Mouse (Mus musculus): ENCODE measurements around the gene Tmem95.
A peak's percentile ranks its signal among the peaks of the same experiment; 100 is the strongest.

Tmem95 gene

DNA sequence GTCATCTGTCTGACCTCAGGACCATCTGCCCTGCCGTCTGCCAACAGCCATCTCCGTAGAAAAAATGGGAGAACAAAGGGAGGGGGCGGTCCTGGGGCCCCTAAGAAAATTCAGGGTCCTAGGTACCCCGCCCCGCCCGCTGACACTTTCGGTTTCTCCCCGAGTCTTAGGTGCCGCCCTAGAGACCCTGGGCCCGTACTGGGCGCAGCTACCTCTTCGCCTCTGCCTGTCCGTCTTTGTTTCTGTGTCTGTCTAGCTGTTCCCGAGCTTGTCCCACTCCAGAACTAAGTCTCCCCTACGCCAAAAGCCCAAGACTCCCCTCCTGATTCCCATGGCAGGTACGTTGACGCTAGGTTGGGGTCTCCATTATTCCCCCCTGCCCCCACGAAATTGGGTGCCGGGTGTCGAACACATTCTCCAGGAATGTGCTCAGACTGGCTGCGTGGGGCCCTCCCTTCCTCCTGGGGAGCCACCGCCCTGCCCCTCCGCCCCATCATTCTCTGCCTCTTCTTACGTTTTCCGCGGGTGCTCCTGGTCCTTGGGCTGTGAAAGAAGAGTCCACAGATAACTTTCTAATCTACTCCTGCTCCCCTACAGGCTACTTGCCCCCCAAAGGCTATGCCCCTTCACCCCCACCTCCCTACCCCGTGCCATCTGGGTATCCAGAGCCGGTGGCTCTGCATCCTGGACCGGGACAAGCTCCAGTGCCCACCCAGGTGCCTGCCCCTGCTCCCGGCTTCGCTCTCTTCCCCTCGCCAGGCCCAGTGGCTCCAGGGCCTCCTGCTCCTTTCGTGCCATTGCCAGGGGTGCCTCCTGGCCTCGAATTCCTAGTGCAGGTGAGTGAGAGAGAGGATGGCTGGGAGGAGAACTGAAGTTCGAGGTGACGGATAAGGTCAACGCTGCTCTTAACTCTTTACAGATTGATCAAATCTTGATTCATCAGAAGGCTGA lies 30.8 kb downstream of the Tmem95 start:
- DNase-seq (ENCODE audit: low spot score in 2 of 2), result peak in 1 of 2 experiments; percentile 33

DNA sequence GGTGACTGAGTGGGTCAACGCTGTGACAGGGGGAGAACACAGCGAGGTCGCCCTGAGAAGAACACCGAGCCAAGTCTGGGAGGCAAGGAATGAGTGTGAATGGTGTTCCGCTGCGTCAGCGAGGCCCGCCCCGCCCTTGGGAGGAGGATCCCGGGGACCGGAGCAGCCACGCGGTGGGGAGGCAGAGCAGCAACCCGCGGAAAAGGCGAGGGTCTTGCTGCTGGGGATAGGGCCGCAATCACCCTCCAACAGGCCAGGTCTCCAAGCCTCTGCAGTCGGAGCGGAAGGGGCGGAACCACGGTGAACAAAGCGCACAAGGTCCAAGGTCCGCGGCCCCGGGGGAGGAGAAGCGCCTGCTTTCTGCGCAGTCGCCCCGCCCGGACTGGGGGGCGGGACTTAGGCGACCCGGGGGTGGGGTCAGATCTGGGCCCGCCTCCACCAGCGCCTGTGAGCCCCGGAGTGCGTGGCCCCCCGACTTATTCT lies 31.6 kb downstream of the Tmem95 start, which contains the start of gene Plscr3:
TSS of gene Plscr3 (plus strand) at position 179 of the 483 bp plus-strand sequence.
- DNase-seq (ENCODE audit: low spot score in 2 of 2), result peak; percentile 91 to 92

DNA sequence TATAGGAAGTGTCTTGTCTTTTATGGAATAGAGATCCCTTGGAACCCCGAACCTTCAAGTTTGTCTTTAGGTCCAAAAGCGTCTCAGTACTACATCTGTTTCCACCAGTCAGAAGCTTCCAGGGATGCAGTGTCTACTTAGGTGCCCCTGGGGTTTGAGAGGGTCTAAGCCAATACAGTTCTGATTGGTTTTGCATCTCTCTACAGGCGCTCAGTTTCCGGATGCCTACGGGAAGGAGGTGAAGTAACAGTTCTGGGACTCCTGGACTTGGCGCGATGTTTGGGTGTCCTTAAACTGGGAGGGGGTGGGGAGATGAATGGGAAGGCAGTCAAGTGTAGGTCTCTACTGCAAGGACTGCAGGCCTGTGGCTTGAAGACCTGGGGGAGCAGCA lies 39.1 kb downstream of the Tmem95 start:
- DNase-seq (ENCODE audit: low spot score in 2 of 2), result no peak

DNA sequence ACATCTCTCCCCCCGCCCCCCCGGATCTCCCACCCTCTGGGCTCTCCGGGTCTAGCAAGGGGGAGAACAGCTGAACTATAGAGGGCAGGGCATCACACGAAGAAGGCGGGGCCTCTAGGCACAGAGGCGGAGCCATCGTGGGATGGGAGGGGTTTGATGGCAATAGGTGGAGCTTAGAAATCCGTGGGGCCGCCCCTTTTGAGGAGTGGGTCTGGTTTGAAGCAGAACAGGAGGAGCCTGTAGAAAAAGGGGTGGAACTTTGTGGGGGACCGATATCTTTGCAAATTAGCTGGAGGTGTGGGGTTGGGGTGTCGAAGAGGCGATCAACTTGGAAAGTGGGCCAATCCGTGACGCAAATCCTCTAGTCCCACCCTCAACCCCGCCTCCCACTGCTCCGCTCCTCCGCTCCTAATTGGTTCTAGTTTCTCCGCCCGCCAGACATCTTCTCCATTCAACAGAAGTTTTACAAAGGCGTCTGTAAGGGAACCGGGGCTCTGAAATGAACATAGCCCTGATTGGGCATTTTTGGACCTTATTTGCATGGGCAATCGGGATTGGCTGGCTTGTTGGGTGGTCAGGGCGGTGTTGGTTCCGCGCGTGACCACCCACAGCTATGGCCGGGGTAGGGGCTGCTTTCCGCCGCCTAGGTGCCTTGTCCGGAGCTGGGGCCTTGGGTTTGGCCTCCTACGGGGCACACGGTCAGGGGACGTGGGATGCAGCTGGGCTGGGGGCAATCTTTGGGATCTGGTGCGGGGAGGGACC lies 39.7 kb downstream of the Tmem95 start, which contains the start of gene Tmem256:
TSS of gene Tmem256 (plus strand) at position 563 of the 762 bp plus-strand sequence.
- peak; percentile 98 to 99 for DNase-seq (ENCODE audit: low spot score in 2 of 2)

DNA sequence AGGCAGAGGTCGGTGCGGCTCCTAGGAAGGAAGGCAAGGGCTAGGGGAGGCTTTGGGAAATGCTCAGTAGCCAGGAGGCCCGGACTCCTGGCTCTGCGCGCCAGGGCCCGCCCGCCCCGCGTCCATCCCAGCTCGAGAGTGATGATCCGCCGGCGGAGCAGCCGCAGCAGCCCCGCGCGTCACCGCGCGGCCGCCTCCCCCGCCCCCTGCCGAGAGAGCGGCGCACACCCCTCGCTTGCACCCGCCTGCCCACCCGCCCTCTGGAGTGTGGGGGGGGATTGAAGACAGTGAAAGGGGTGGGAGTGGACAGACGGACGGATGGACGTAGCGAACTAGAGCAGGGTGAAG lies 40.2 kb downstream of the Tmem95 start, which contains the start of gene Nlgn2:
TSS of gene Nlgn2 (minus strand) at position 181 of the 348 bp plus-strand sequence.
- no peak for DNase-seq (ENCODE audit: low spot score in 2 of 2)

DNA sequence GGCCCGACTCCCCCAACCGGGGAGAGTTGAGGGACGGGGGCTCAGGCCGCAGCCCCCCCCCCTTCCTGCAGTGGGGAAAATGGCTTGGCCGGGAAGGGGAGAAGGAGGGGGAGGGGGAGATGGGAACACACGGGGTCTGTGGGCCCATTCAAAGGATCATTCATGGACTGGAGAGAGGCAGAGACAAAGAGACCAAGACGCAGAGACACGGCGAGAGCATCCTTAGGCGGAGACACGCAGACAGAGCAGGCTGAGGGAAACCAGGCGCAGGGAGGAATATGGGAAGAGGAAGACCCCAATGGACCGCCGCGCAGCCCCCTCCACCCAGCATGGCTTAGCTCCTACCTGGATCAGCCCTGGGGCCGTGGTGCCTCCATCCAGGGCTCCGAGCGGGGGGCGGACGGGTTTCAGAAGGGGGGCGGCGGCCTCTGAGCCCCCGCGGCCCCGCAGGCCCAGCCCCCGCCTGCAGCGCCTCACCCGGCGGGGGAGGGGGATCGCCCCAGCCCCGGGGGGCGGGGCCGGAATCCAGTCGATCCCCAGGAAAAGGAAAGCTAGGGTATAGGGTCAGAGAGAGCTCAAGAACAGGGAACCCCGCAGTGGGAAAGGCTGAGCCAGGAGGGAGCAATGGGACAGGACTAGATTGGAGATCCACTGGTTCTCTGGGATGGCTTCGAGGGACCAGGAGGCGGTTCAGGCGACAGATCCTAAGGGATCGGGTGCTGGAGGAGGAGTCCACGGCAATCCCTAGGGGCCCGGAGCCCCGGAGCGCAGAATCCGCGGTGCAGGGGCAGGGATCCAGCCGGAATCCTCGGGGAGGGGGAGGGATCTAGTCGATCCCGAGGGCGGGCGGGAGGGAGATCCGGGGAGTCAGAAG lies 40.9 kb downstream of the Tmem95 start:
- peak; percentile 62 to 71 for DNase-seq (ENCODE audit: low spot score in 2 of 2)

DNA sequence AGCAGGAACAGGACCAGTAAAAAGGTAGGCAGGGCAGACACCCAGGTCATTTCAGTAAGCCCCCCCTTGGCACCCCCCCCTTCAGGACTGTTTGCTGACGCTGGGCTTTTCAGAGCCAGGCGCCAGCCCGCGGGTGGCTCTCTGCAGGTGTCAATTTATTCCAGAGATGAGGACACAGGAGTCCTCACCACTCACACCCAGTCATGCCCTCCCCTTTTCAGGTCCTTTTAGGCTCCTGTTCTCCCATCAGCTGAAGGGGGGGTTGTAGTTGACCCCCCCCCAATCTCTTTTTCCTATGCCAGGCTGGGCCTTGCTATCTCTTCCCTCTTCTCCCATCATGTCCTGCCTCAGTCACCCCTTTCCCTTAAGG lies 41.9 kb downstream of the Tmem95 start:
- DNase-seq (ENCODE audit: low spot score in 2 of 2), result no peak

DNA sequence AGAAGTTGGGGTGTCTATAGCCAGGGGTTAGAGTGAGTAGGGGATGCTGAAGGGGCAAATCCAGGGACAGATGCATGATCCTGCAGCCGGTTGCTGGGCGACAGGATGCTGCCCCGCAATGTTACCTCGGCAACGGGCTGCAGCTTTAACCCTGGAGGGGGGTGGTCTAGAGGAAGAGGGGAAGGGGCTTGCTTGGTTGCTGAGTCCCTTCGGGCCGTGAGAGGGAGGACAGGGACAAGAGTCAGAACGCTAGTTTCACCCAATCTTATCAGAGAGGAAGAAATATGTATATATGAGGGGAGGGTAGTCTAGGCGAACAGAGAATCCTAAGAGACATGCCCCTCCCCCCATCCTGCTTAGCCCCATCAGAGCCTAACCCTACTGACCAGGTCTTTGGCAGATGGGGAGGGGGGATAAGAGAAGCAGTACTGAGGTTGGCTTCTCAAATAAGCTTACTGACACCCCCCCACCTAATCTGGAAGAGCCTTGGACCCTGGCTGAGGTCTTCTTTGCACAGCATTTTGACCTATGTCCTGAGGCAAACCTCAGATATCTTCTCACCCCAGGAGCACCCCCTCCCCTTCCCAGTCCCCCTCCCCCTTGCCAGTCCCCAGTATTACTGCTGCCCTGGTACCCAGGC lies 42.4 kb downstream of the Tmem95 start:
- DNase-seq (ENCODE audit: low spot score in 2 of 2), result no peak

DNA sequence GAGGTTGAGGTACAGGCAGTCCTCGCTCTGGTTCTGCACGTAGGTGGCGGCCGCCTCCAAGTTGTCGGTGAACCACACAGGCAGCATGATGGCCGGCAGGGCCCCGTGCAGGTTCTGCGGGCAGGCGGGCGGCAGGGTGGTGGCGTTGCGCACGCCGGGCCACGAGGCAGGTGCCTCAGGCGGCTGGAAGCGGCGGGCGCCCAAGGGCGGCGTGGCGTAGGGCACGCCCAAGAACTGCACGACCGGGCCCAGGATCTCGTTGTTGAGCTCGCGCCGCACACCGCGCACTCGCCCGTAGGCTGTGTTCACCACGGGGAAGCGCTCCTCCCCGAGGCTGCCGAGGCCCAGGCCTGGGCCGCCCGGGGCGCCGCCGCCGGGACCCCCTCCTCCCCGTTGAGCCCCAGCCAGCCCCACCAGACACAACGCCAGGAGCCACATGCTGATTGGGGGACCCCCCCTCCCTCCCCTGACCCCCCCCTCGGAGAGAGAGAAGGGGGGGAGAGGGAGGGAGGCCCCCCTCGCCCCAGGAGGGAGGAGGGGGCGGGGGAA lies 43.7 kb downstream of the Tmem95 start:
- no peak for DNase-seq (ENCODE audit: low spot score in 2 of 2)

DNA sequence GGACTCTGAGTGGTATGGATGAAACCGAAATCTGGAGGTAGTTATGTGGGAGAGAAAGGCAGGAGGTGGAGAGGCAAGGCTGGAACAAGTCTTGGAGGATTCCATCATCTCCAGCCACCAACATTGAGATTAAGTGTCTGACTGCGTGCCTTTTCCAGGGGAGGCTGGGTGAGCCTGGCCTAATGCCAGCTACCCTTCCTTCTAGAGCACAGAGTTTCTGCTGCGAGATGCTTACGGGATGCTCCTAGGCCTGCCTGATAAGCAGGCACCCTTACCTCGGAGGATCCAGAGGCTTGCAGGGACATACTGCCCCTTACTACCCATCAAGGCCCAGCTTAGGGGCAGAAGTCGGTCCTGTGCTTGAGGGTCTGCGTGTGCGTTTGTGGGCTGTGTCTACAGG lies 44.3 kb downstream of the Tmem95 start:
- no peak for DNase-seq (ENCODE audit: low spot score in 2 of 2)

DNA sequence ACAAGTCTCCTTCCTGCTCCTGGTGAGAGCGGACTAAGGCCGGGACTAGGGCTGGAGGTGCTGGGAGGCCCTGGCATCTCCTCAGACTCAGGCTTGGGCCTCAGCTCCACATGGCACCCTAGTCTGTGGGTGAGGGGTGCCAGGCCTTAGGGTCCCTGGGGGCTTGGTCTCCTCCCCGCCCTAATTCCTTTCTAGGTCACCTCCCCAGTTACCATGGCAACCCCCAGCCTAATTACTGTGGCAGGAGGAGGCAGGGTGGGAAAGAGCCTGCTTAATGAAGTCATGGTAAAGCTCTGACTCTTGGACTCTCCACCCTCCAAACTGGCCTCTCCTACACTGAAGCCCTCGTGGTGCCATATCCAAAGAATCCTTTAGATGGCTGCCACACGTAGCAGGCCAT lies 49.0 kb downstream of the Tmem95 start:
- peak in 1 of 2 experiments; percentile 26 for DNase-seq (ENCODE audit: low spot score in 2 of 2)

Measured in right cerebral cortex, postnatal 10 days (tissue).